Mouse (Mus musculus): ENCODE measurements at regions not wholly inside any gene's neighbourhood (a gene's known extent, or its start where the extent isn't known, plus 50 kb on each side); places are given as distances from the start of the nearest gene placed in this dataset.
A peak's percentile ranks its signal among the peaks of the same experiment; 100 is the strongest.

DNA sequence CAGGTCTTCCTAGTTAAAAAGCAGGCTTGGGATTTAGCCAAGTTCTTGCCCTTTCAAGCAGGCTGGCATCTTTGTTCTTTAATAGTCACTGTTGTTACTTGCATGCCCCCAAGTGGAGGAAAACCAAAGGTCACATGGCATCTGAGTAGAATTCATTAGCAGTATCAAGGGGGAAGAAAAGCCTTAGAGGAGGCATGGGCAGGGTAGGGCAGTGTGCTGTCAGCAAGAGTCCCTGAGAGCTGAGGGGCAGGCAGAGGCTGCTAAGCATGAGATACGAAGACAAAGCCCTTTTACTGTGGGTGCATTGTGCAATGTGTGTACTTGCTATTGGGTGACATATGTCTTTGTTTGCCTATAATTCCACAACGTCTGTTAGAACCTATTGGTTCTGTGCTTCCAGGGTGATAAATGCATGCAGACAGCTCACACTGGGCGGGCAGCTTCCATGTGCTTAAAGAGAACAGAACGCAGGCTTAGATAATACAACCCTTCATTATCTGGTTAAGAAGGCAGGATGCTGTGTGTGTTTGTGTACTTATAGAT, 3075.0 kb upstream of the Lrrc6 start:
- no peaks in the 10 kb centered on the region for H3K36me3 ChIP-seq (replicated peaks; ENCODE audit: control insufficient read depth, insufficient read depth, low read length)
- no peaks in the 10 kb centered on the region for H3K9me3 ChIP-seq (replicated peaks; ENCODE audit: control insufficient read depth, low read length)
- no peaks in the 10 kb centered on the region for H3K4me1 ChIP-seq (ENCODE audit: control insufficient read depth, insufficient read depth)
- 27% methylated on average over 4 of the region's 4 CpGs for WGBS
- ATAC-seq (ENCODE audit: insufficient read depth, low read depth) (0 out of 2 replicates have a peak, but pooled peaks have one; percentile 57), DNase-seq (ENCODE audit: low spot score) (peak; percentile 69)
- no peaks in the 10 kb centered on the region for H3K27me3 ChIP-seq (ENCODE audit: control insufficient read depth, insufficient read depth, low read length)
- TF ChIP-seq CTCF (IDR thresholded peaks at IDR 0.05; ENCODE audit: low read depth) (peak; percentile 64), EP300 (IDR thresholded peaks at IDR 0.05; ENCODE audit: low read depth) (no peak)
- no peak overlapping the region for H3K27ac ChIP-seq (ENCODE audit: low read depth)
- H3K4me3 ChIP-seq (ENCODE audit: low read depth, low read length): no peak overlapping the region
- H3K4me2 ChIP-seq (ENCODE audit: low read depth, low read length): no peak overlapping the region
- no peak overlapping the region for H3K9ac ChIP-seq (replicated peaks; ENCODE audit: low read depth, low read length)

DNA sequence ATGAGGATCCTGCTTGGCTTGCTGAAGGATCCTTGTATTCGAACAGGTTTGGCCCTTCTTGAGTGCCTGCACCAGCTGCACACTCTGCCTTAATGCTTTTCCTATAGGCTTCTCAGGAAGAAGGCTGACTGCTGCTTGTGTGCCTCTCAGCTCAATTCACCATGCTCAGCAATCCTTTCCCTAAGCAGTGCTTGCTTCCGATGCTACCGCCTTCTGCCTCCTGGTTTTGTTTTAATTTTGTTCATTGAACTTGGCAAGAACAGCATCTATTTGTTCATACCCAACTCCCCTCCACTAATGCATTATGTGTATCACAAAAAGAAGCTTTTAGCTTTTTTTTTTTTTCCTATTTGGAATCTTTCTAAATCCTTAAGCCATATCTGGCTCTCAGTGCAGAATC, 3053.5 kb upstream of the Lrrc6 start:
- WGBS: 81% methylated on average over 3 of the region's 3 CpGs
- H3K9me3 ChIP-seq (replicated peaks; ENCODE audit: control insufficient read depth, low read length): no peaks in the 10 kb centered on the region
- no peak overlapping the region for H3K4me3 ChIP-seq (ENCODE audit: low read depth, low read length)
- no peak overlapping the region for H3K4me2 ChIP-seq (ENCODE audit: low read depth, low read length)
- H3K4me1 ChIP-seq (ENCODE audit: control insufficient read depth, insufficient read depth): no peaks in the 10 kb centered on the region
- no peak for DNase-seq (ENCODE audit: low spot score)
- ATAC-seq (ENCODE audit: insufficient read depth, low read depth): no peak
- no peaks in the 10 kb centered on the region for H3K27me3 ChIP-seq (ENCODE audit: control insufficient read depth, insufficient read depth, low read length)
- TF ChIP-seq EP300 (IDR thresholded peaks at IDR 0.05; ENCODE audit: low read depth) (no peak), CTCF (IDR thresholded peaks at IDR 0.05; ENCODE audit: low read depth) (no peak)
- H3K27ac ChIP-seq (ENCODE audit: low read depth): no peak overlapping the region
- H3K9ac ChIP-seq (replicated peaks; ENCODE audit: low read depth, low read length): no peak overlapping the region
- H3K36me3 ChIP-seq (replicated peaks; ENCODE audit: control insufficient read depth, insufficient read depth, low read length): no peaks in the 10 kb centered on the region

DNA sequence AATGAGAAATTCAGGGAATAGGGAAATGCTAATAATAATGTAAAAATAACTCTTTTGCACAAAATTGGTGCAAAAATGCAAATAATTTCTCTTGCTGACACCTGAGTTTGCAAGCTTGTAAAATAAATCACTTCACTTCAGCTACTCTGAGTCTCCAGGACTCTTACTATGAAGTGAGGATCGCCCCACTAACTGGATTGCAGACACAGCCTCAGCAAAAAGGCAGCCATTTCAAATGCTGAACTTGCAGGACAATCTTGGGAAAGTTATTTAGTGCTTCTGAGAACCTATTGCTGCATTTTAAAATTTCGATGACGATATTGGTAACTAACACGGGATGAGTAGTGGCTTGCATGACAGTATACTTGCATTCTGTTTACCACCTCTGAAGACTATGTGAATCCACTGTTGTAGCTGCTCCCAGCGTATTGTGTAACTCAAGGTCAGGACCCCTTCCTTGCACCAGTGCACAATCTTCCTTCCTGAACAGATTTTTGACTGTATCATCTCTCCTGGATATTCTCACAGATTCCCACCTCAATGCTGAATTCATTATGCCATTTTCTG, 3051.4 kb upstream of the Lrrc6 start:
- no peak overlapping the region for H3K4me2 ChIP-seq (ENCODE audit: low read depth, low read length)
- no peaks in the 10 kb centered on the region for H3K27me3 ChIP-seq (ENCODE audit: control insufficient read depth, insufficient read depth, low read length)
- TF ChIP-seq CTCF (IDR thresholded peaks at IDR 0.05; ENCODE audit: low read depth): no peak
- no peak for TF ChIP-seq EP300 (IDR thresholded peaks at IDR 0.05; ENCODE audit: low read depth)
- H3K27ac ChIP-seq (ENCODE audit: low read depth): no peak overlapping the region
- H3K9me3 ChIP-seq (replicated peaks; ENCODE audit: control insufficient read depth, low read length): no peaks in the 10 kb centered on the region
- DNase-seq (ENCODE audit: low spot score) (no peak), ATAC-seq (ENCODE audit: insufficient read depth, low read depth) (no peak)
- 69% methylated on average over 5 of the region's 5 CpGs for WGBS
- no peaks in the 10 kb centered on the region for H3K4me1 ChIP-seq (ENCODE audit: control insufficient read depth, insufficient read depth)
- no peak overlapping the region for H3K4me3 ChIP-seq (ENCODE audit: low read depth, low read length)
- no peaks in the 10 kb centered on the region for H3K36me3 ChIP-seq (replicated peaks; ENCODE audit: control insufficient read depth, insufficient read depth, low read length)
- no peak overlapping the region for H3K9ac ChIP-seq (replicated peaks; ENCODE audit: low read depth, low read length)

DNA sequence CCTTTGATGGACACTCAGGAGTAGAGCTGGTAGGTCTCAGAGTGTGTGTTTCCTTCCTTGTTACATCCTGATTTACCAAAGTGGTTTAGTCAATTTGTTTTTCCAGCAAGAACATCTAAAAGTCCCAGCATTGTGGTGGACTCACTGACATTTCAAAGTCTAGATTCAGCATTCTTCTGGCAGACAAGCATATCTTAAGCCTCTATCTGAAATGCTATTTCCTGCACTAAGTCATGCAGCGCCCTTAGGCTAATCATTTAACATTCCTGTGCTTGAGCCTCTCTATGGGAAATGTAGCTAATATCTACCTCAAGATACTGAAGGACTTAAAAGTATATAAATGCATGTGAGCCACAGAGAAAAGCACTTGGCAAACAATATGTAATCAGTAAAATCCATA, 3050.3 kb upstream of the Lrrc6 start:
- no peak overlapping the region for H3K4me3 ChIP-seq (ENCODE audit: low read depth, low read length)
- no peak overlapping the region for H3K27ac ChIP-seq (ENCODE audit: low read depth)
- H3K9ac ChIP-seq (replicated peaks; ENCODE audit: low read depth, low read length): no peak overlapping the region
- ATAC-seq (ENCODE audit: insufficient read depth, low read depth) (no peak), DNase-seq (ENCODE audit: low spot score) (no peak)
- TF ChIP-seq EP300 (IDR thresholded peaks at IDR 0.05; ENCODE audit: low read depth): no peak
- no peak for TF ChIP-seq CTCF (IDR thresholded peaks at IDR 0.05; ENCODE audit: low read depth)
- WGBS: 31% methylated on average over 1 of the region's 1 CpGs
- no peaks in the 10 kb centered on the region for H3K4me1 ChIP-seq (ENCODE audit: control insufficient read depth, insufficient read depth)
- H3K36me3 ChIP-seq (replicated peaks; ENCODE audit: control insufficient read depth, insufficient read depth, low read length): no peaks in the 10 kb centered on the region
- H3K27me3 ChIP-seq (ENCODE audit: control insufficient read depth, insufficient read depth, low read length): no peaks in the 10 kb centered on the region
- H3K9me3 ChIP-seq (replicated peaks; ENCODE audit: control insufficient read depth, low read length): no peaks in the 10 kb centered on the region
- no peak overlapping the region for H3K4me2 ChIP-seq (ENCODE audit: low read depth, low read length)

DNA sequence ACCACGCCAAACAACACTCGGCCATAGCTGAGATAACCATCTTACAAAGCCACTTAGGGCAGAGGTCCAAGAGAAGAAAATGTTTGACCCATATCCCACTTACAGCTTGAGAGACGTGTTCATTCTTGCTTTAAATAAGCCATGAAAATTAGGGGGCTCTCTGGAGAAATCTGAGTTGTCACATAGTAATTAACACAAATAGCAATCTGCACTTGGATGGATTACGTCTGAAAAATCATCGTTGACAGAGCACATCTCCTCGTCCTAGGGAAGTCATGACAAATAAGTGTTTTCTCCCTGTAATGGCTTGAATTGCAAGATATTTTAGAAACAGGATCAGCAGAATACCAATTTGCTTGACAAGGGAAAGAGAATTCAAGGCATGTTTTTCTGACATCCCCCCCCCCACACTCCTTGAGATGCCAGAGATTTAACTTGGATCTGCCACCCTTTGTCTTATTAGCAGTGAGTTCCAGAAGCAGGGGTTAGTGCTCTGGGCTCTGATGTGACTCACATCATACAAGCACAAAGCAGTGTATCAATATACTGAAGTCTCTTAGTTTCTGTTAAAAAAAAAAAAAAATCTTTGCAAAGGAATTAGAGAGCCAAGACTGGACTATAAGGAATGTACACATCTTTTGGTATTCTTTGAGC, 3025.9 kb upstream of the Lrrc6 start:
- H3K27ac ChIP-seq (ENCODE audit: low read depth): no peak overlapping the region
- WGBS: 61% methylated on average over 6 of the region's 6 CpGs
- H3K36me3 ChIP-seq (replicated peaks; ENCODE audit: control insufficient read depth, insufficient read depth, low read length): no peaks in the 10 kb centered on the region
- H3K4me2 ChIP-seq (ENCODE audit: low read depth, low read length): no peak overlapping the region
- H3K9me3 ChIP-seq (replicated peaks; ENCODE audit: control insufficient read depth, low read length): no peaks in the 10 kb centered on the region
- no peak for DNase-seq (ENCODE audit: low spot score)
- no peak for ATAC-seq (ENCODE audit: insufficient read depth, low read depth)
- TF ChIP-seq EP300 (IDR thresholded peaks at IDR 0.05; ENCODE audit: low read depth) (no peak), CTCF (IDR thresholded peaks at IDR 0.05; ENCODE audit: low read depth) (no peak)
- H3K9ac ChIP-seq (replicated peaks; ENCODE audit: low read depth, low read length): no peak overlapping the region
- H3K4me1 ChIP-seq (ENCODE audit: control insufficient read depth, insufficient read depth): no peaks in the 10 kb centered on the region
- no peak overlapping the region for H3K4me3 ChIP-seq (ENCODE audit: low read depth, low read length)
- no peaks in the 10 kb centered on the region for H3K27me3 ChIP-seq (ENCODE audit: control insufficient read depth, insufficient read depth, low read length)
